Mouse (Mus musculus) kidney, adult 2 months (tissue): ENCODE measurements around the gene Utp6.

ENCODE experiments used
- CTCF ChIP-seq: fragments of 200-500 bp; conservative IDR thresholded peaks from 2 replicates; pipeline ENCODE4 v1.5.1; 2011; ENCODE audit warnings: low read depth, mild to moderate bottlenecking, control low read depth, low read length, moderate library complexity, mixed read lengths; ENCODE audit not compliant: insufficient read depth, insufficient read length
- POLR2A ChIP-seq: fragments of 200-500 bp; IDR thresholded peaks from one replicate; pipeline ENCODE4 v1.6.1; 2011; ENCODE audit warnings: low read depth, low read length, control low read depth

- TF ChIP-seq POLR2A: no peak
- no peak for TF ChIP-seq CTCF
Observed at GRCm38 (mm10) chr11:79908600-79909483, 53.3 kb downstream of the Utp6 start.
